Mouse (Mus musculus): ENCODE measurements around the gene Atg9a.

- TF ChIP-seq CTCF (IDR thresholded peaks at IDR 0.05) (no peak), EP300 (IDR thresholded peaks at IDR 0.05) (no peak)
Observed at GRCm38 (mm10) chr1:75229158-75229557, 37.2 kb upstream of the Atg9a start.
